Mouse (Mus musculus) heart, adult 2 months (tissue): ENCODE results near the gene Atad3a.

Source experiments
- CTCF ChIP-seq: fragments of 200-600 bp; IDR thresholded peaks from 2 replicates; pipeline ENCODE4 v1.8.1; 2022; ENCODE audit warnings: antibody characterized with exemption, mild to moderate bottlenecking, moderate library complexity
- EP300 ChIP-seq: fragments of 200-500 bp; IDR thresholded peaks from 2 replicates; pipeline ENCODE4 v1.6.1; 2011; ENCODE audit warnings: low read depth, low read length, control low read depth; ENCODE audit not compliant: insufficient read depth
- POLR2A ChIP-seq: fragments of 200-500 bp; IDR thresholded peaks from 2 replicates; pipeline ENCODE4 v1.6.1; 2011; ENCODE audit warnings: mild to moderate bottlenecking, low read depth, low read length, control low read depth; ENCODE audit not compliant: insufficient read depth

DNA sequence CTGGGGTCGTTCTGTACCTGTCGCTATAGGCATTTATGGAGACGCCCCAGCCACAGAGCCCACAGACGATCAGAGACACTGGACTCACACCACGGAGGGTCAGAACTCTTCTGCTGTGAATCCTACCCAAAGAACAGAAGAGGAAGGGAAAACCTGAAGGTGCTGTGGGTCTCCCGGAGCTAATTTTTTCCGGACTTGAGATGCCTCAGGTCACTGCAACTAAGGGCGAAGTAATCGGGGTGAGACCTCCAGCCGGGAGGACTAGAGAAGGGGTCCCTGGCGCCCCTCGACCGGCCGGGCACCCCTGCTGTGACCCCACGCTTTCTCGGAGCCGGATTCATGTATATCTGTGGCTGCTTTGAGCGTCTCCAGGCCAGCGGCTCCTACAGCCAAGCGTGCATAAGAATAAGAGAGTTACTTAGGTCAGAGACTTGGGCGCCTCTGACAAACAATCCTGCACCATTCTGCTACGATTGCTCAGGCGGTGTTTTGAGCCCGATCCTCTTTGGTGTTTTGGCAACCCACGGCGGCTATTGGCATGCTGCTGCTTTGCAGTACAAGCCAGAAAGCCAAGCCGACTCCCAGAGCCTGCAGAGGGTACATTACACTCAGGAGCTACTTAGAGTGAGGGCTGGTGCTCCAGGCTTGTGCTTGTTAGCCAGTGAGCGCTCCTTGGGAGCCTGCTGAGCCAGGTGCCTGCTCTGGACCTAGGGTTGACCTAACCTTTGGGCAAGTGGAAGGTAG, 635 bp upstream of the Atad3a start:
- no peak for TF ChIP-seq POLR2A
- no peak for TF ChIP-seq CTCF
- no peak for TF ChIP-seq EP300
